Mouse (Mus musculus): ENCODE measurements around the gene Hcn3. TPM values are rescaled to one million over a fixed set of nuclear protein-coding genes. Genes with fewer than 3 reads are reported as not detected.
"Not testable (repeated sequence)": the region's sequence is repeated elsewhere in the genome, so short reads cannot be mapped to it uniquely, and the experiment has no call there.

The Hcn3 gene
- total RNA-seq, 1 experiment from 2014 or later, result 3.3 TPM

- no peak for DNase-seq
These were observed 21.9 kb upstream of the Hcn3 start for GRCm38 (mm10) chr3:89181749-89182500.

GRCm38 (mm10) chr3:89179056-89179455, 19.1 kb upstream of the Hcn3 start:
- DNase-seq, result no peak

- DNase-seq, result no peak
These were observed 18.1 kb upstream of the Hcn3 start for GRCm38 (mm10) chr3:89178107-89178385.

GRCm38 (mm10) chr3:89177242-89178106, 17.5 kb upstream of the Hcn3 start, which contains the start of gene Scamp3:
Gene Scamp3 (plus strand): TSS chr3:89177473.
- peak; percentile 92 for DNase-seq

GRCm38 (mm10) chr3:89176421-89176820, 16.4 kb upstream of the Hcn3 start:
- DNase-seq, result no peak

GRCm38 (mm10) chr3:89175544-89175943, 15.5 kb upstream of the Hcn3 start:
- no peak for DNase-seq

- no peak for DNase-seq
These were observed 14.8 kb upstream of the Hcn3 start for GRCm38 (mm10) chr3:89174844-89175243.

- DNase-seq, result no peak
These were observed 6.9 kb upstream of the Hcn3 start for GRCm38 (mm10) chr3:89166945-89167344.

- DNase-seq, result no peak
These were observed 5.4 kb upstream of the Hcn3 start for GRCm38 (mm10) chr3:89165268-89165870.

- peak; percentile 97 for DNase-seq
These were observed 4.7 kb upstream of the Hcn3 start, which contains the start of gene Clk2 for GRCm38 (mm10) chr3:89164506-89165267. Gene Clk2 (plus strand): TSS chr3:89164795.

- DNase-seq, result no peak
These were observed 3.7 kb upstream of the Hcn3 start for GRCm38 (mm10) chr3:89163643-89164245.

GRCm38 (mm10) chr3:89163123-89163522, 3.1 kb upstream of the Hcn3 start:
- DNase-seq, result no peak

- DNase-seq, result no peak
These were observed 1.8 kb upstream of the Hcn3 start for GRCm38 (mm10) chr3:89161786-89162185.

- DNase-seq, result not testable (repeated sequence)
These were observed 1.2 kb upstream of the Hcn3 start for GRCm38 (mm10) chr3:89161207-89161606.

- DNase-seq, result peak; percentile 82
These were observed 785 bp downstream of the Hcn3 start for GRCm38 (mm10) chr3:89159211-89159610.

GRCm38 (mm10) chr3:89158651-89159050, 1.3 kb downstream of the Hcn3 start:
- DNase-seq, result no peak

GRCm38 (mm10) chr3:89156951-89157350, 3.0 kb downstream of the Hcn3 start:
- no peak for DNase-seq

GRCm38 (mm10) chr3:89152084-89152835, 7.7 kb downstream of the Hcn3 start:
- DNase-seq, result no peak

GRCm38 (mm10) chr3:89148567-89148966, 11.4 kb downstream of the Hcn3 start:
- no peak for DNase-seq

GRCm38 (mm10) chr3:89147979-89148311, 12.1 kb downstream of the Hcn3 start:
- DNase-seq, result peak; percentile 38
